Mouse (Mus musculus): ENCODE measurements at regions not wholly inside any gene's neighbourhood (a gene's known extent, or its start where the extent isn't known, plus 50 kb on each side); places are given as distances from the start of the nearest gene placed in this dataset.

GRCm38 (mm10) chr8:8325420-8325819, 335.6 kb downstream of the Efnb2 start:
- no peak for TF ChIP-seq CTCF (IDR thresholded peaks at IDR 0.05; ENCODE audit: borderline replicate concordance, insufficient read depth, low read length)
- no peak for TF ChIP-seq POLR2A (IDR thresholded peaks at IDR 0.05; ENCODE audit: low read depth, low read length)
- H3K4me1 ChIP-seq (ENCODE audit: control insufficient read depth, insufficient read depth, low read length) = peaks cover 7% of the 10 kb centered on the region; the same call in 1 of the 2 replicates
- no peak overlapping the region for H3K27ac ChIP-seq (ENCODE audit: insufficient read depth, low read length)
- no peak overlapping the region for H3K4me3 ChIP-seq (ENCODE audit: insufficient read depth, low read length)

- H3K4me1 ChIP-seq (ENCODE audit: control insufficient read depth, insufficient read depth, low read length) = peaks cover 7% of the 10 kb centered on the region; the same call in 1 of the 2 replicates
- H3K4me3 ChIP-seq (ENCODE audit: insufficient read depth, low read length) = no peak overlapping the region
- no peak overlapping the region for H3K27ac ChIP-seq (ENCODE audit: insufficient read depth, low read length)
- no peak for TF ChIP-seq CTCF (IDR thresholded peaks at IDR 0.05; ENCODE audit: borderline replicate concordance, insufficient read depth, low read length)
Observed at GRCm38 (mm10) chr8:8324520-8324919, 336.5 kb downstream of the Efnb2 start.

GRCm38 (mm10) chr8:8308253-8308652, 352.8 kb downstream of the Efnb2 start:
- H3K4me1 ChIP-seq (ENCODE audit: control insufficient read depth, insufficient read depth, low read length) = no peaks in the 10 kb centered on the region
- H3K27ac ChIP-seq (ENCODE audit: insufficient read depth, low read length) = peak overlapping the region; percentile 19; the same call in 1 of the 2 replicates
- TF ChIP-seq POLR2A (IDR thresholded peaks at IDR 0.05; ENCODE audit: low read depth, low read length) (no peak), CTCF (IDR thresholded peaks at IDR 0.05; ENCODE audit: borderline replicate concordance, insufficient read depth, low read length) (no peak)
- H3K4me3 ChIP-seq (ENCODE audit: insufficient read depth, low read length) = no peak overlapping the region

GRCm38 (mm10) chr8:8307487-8307886, 353.6 kb downstream of the Efnb2 start:
- Histone ChIP-seq H3K4me3 (ENCODE audit: insufficient read depth, low read length) (no peak overlapping the region), H3K27ac (ENCODE audit: insufficient read depth, low read length) (no peak overlapping the region), H3K4me1 (ENCODE audit: control insufficient read depth, insufficient read depth, low read length) (no peaks in the 10 kb centered on the region)
- TF ChIP-seq CTCF (IDR thresholded peaks at IDR 0.05; ENCODE audit: borderline replicate concordance, insufficient read depth, low read length) (no peak), POLR2A (IDR thresholded peaks at IDR 0.05; ENCODE audit: low read depth, low read length) (no peak)

GRCm38 (mm10) chr8:8299965-8300767, 360.9 kb downstream of the Efnb2 start:
- H3K4me3 ChIP-seq (ENCODE audit: insufficient read depth, low read length) = no peak overlapping the region
- peaks cover 12% of the 10 kb centered on the region for H3K4me1 ChIP-seq (ENCODE audit: control insufficient read depth, insufficient read depth, low read length)
- H3K27ac ChIP-seq (ENCODE audit: insufficient read depth, low read length) = peak overlapping the region; percentile 64
- TF ChIP-seq CTCF (IDR thresholded peaks at IDR 0.05; ENCODE audit: borderline replicate concordance, insufficient read depth, low read length) (no peak), POLR2A (IDR thresholded peaks at IDR 0.05; ENCODE audit: low read depth, low read length) (no peak)

- Histone ChIP-seq H3K4me1 (ENCODE audit: control insufficient read depth, insufficient read depth, low read length) (no peaks in the 10 kb centered on the region), H3K27ac (ENCODE audit: insufficient read depth, low read length) (no peak overlapping the region), H3K4me3 (ENCODE audit: insufficient read depth, low read length) (no peak overlapping the region)
- TF ChIP-seq POLR2A (IDR thresholded peaks at IDR 0.05; ENCODE audit: low read depth, low read length) = no peak
- no peak for TF ChIP-seq CTCF (IDR thresholded peaks at IDR 0.05; ENCODE audit: borderline replicate concordance, insufficient read depth, low read length)
Observed at GRCm38 (mm10) chr8:8292577-8293247, 368.3 kb downstream of the Efnb2 start.

GRCm38 (mm10) chr8:8285876-8286275, 375.2 kb downstream of the Efnb2 start:
- Histone ChIP-seq H3K4me1 (ENCODE audit: control insufficient read depth, insufficient read depth, low read length) (no peaks in the 10 kb centered on the region), H3K27ac (ENCODE audit: insufficient read depth, low read length) (no peak overlapping the region), H3K4me3 (ENCODE audit: insufficient read depth, low read length) (no peak overlapping the region)
- TF ChIP-seq CTCF (IDR thresholded peaks at IDR 0.05; ENCODE audit: borderline replicate concordance, insufficient read depth, low read length) = no peak
- TF ChIP-seq POLR2A (IDR thresholded peaks at IDR 0.05; ENCODE audit: low read depth, low read length) = no peak

- Histone ChIP-seq H3K4me3 (ENCODE audit: insufficient read depth, low read length) (no peak overlapping the region), H3K4me1 (ENCODE audit: control insufficient read depth, insufficient read depth, low read length) (peaks cover 13% of the 10 kb centered on the region), H3K27ac (ENCODE audit: insufficient read depth, low read length) (peak overlapping the region; percentile 91)
- no peak for TF ChIP-seq POLR2A (IDR thresholded peaks at IDR 0.05; ENCODE audit: low read depth, low read length)
- no peak for TF ChIP-seq CTCF (IDR thresholded peaks at IDR 0.05; ENCODE audit: borderline replicate concordance, insufficient read depth, low read length)
Observed at GRCm38 (mm10) chr8:8274987-8275386, 386.1 kb downstream of the Efnb2 start.

- Histone ChIP-seq H3K27ac (ENCODE audit: insufficient read depth, low read length) (peak overlapping the region; percentile 84), H3K4me1 (ENCODE audit: control insufficient read depth, insufficient read depth, low read length) (peaks cover 15% of the 10 kb centered on the region), H3K4me3 (ENCODE audit: insufficient read depth, low read length) (no peak overlapping the region)
- TF ChIP-seq CTCF (IDR thresholded peaks at IDR 0.05; ENCODE audit: borderline replicate concordance, insufficient read depth, low read length) (no peak), POLR2A (IDR thresholded peaks at IDR 0.05; ENCODE audit: low read depth, low read length) (no peak)
Observed at GRCm38 (mm10) chr8:8274211-8274641, 386.8 kb downstream of the Efnb2 start.

GRCm38 (mm10) chr8:8258855-8259254, 402.2 kb downstream of the Efnb2 start:
- TF ChIP-seq CTCF (IDR thresholded peaks at IDR 0.05; ENCODE audit: borderline replicate concordance, insufficient read depth, low read length) = no peak
- no peak for TF ChIP-seq POLR2A (IDR thresholded peaks at IDR 0.05; ENCODE audit: low read depth, low read length)
- Histone ChIP-seq H3K27ac (ENCODE audit: insufficient read depth, low read length) (no peak overlapping the region), H3K4me3 (ENCODE audit: insufficient read depth, low read length) (no peak overlapping the region), H3K4me1 (ENCODE audit: control insufficient read depth, insufficient read depth, low read length) (peaks cover 3% of the 10 kb centered on the region)

Measured in embryonic fibroblast, embryonic 13.5 days (primary cell).